Mouse (Mus musculus): ENCODE measurements around the gene Dctn1.

Gene Dctn1

DNA sequence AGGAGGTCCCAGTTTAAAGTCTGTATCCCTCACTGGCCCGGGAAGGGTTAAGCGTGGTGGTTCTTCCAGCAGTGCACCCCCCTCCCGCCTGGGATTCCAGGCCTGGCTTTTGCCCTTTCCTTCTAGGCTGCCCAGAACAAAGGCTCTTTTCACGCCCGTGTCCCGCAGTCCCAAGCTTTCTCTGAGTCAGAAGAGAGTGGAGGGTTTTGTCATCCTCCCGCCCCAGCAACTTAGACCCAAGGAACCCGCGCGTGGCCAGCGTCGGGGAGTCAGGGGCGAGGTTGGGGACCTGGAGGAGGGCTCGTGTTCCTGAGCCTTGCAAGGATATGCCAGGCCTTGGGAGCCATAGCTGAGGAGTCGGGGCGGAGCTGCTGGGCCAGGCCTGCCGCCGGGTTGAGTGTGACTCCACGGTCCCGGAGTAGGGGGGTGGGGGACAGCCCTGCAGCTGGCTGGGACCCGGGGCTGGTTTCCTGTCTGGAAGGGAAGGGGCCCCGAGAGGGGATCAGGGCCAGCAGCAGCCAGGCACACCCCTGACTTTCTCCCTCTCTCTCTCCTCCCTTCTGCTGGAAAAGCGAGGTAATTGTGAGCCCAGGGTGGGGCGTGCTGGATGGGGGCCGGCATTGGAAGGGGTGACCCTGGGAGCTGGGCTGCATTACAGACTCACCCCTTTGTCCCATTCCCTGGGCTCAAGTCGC is 28.7 kb upstream of the Dctn1 start:
- DNase-seq: peak; percentile 68

DNA sequence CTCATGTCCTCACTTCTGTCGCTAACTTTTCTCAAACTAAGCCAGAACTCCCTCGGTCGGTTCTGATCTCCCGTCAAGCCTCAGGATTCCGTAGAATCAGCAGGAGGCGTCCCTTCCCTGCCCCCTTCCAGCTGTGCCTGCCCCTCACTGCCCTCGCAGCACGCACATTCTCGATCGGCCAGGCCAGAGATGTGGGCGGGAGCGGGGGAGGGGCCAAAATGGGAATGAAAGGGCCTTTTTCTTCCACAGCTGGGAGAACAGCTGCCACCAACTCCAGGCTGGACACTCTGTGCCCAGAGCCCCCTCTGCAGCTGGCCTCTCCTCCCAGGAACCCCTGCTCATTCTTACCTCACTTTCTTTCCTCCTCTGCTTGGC is 28.2 kb upstream of the Dctn1 start:
- DNase-seq: peak; percentile 89

DNA sequence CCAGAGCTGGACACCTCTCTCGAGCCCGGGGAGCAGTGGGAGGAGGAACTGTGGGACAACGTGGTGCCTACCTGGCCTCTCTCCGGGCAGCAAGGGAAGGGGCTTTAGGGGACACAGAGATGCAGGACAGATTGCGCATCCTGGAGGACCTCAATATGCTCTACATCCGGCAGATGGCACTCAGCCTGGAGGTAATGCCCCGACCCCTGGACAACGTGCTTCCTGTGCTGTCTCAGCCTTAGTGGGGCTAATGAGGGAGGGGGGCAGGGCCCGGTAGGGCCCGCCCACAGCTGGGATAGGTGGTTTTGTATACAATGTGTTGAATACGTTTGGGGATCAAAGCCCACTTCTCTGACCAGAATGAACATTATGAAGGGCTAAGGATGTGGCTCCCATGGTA is 27.7 kb upstream of the Dctn1 start:
- DNase-seq: no peak

DNA sequence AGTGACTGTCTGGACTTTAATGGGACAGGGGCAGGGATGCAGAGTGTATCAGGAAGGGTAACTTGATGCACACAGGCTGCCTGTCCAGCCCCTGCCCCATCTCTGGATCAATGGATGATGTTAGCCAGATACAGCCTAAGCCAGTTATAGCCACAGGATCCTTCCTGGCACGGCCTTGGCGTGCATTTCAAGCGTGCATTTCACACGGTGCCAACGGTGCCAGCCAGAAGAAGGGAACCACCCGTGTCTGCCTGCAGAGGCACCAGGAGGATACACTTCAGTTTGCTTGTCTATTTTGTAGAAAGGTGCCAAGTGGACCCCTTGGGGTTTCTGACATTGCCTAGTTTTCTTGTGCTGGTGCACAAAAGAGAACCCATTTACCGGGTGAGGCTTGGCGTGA is 25.7 kb upstream of the Dctn1 start:
- DNase-seq: no peak

DNA sequence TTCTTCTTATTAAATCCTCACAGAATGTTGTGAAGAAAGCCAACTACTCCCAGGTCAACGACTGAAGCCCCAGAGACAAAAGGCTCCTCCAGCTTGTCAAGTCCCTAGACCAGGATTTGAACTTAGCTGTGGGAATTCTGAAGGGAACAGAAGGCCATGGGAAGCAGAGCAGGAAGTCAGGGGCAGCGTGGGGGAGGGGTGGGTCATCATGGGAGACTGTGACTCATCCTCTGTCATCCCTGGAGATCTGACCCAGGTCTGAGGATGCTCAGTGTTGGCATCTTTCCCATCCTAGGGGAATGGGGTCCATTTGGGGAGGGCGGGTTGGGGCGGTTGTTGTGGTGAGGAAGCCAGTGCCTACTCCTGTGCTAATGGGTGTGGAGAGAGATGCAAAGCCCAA is 24.1 kb upstream of the Dctn1 start:
- DNase-seq: no peak

DNA sequence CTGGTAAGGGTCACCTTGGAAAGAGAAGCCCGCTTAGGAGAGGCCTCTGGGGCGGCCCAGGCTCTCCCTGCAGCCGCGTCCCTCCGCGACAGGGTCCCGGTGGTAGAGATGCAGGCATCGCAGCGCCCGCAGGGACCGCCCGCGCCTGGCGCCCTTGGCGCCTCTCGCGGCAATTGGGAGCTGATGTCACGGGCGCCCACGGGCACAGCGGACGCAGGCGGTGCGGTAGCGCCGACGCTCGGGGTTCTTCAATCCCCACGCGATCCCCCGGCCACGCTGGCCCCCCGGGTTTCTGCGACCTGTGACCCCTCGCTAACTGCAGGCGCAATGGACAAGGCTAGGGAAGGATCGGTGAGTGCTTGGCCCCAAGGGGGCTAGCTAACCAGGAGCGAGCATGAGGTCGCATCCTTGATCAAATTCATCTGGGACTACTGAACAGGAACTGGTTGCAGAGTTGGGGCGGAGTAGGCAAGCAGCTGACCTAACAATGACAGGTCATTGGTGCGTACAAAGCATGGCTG is 23.4 kb upstream of the Dctn1 start:
- no peak for DNase-seq

DNA sequence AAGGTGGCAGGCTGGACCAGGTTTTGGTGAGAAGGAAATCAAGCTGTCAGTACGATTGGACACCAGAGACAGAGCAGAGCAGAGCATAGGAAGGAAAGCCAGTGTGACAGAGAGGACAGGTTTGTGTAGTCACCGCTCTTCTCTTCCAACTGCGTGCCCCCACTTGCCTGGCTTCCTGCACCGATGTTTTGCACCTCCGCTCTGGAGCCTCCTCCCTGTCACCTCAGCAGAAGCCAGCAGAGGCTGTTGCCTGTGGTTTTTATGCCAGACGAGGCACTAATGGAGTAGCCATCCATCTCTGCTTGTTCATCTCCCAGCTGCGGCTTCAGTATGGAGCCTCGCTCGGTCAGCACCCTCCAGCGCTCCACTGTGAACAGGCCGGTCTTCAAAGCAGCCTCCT is 22.8 kb upstream of the Dctn1 start:
- no peak for DNase-seq

DNA sequence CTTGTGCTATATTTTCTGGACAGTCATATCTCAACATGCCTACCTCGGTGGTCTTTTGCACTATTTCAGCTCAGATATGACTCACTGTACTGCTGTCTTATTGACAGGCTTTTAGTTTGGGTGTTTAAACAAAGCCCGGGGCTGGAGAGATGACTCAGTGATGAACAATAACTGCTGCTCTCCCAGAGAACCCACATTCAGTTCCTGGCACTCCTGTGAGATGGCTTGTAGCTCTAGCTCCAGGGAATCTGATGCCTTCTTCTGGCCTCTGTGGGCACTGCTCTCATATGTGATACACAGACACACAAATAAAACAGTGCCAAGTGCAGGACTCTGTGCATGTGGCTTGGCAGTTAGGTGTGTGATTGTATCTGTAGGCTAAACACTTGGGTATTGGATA is 20.5 kb upstream of the Dctn1 start:
- no peak for DNase-seq

DNA sequence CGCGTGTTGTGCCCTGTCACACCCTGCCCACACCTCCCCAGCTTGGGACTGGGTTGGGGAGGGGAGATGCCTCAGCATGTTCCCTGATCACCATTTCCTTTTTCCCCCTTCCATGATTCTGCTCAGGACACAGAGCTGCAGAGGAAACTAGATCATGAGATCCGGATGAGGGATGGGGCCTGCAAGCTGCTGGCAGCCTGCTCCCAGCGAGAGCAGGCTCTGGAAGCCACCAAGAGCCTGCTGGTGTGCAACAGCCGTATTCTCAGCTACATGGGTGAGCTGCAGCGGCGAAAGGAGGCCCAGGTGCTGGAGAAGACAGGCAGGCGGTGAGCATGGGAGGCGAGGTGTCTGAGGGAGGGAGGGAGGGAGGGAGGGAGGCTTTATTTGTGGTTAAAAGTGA is 19.9 kb upstream of the Dctn1 start:
- no peak for DNase-seq

DNA sequence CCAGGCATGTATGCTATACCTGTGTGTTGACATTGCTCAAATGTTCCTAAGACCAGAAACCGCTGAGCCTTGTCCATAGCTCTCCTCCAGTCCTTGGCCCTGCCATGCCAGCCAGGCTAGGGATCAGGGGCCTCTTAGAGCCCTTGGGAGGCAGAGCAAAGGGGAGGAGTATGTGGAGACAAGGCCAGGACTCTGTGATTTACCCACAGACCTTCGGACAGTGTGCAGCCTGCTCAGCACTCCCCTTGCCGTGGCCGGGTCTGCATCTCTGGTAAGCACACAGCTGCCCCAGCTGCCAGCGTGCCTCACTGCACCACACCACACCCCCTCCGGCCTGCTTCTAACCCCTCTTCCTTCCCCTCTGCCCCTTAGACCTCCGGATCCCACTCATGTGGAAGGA is 18.4 kb upstream of the Dctn1 start:
- no peak for DNase-seq

DNA sequence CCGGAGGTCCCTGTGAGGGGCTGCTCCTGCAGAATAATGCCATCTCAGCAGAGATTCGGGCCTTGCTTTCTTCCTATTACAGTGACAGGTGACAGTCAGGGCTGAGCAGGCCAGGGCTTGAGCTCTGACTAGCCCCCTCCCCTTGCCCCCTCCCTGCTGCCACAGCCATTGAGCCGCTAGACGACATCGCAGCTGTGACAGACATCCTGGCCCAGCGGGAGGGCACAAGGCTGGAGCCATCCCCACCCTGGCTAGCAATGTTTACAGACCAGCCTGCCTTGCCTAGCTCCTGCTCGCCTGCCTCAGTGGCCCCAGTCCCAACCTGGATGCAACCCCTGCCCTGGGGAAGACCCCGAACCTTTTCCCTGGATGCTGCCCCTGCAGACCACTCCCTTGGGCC is 14.0 kb upstream of the Dctn1 start:
- DNase-seq: no peak

DNA sequence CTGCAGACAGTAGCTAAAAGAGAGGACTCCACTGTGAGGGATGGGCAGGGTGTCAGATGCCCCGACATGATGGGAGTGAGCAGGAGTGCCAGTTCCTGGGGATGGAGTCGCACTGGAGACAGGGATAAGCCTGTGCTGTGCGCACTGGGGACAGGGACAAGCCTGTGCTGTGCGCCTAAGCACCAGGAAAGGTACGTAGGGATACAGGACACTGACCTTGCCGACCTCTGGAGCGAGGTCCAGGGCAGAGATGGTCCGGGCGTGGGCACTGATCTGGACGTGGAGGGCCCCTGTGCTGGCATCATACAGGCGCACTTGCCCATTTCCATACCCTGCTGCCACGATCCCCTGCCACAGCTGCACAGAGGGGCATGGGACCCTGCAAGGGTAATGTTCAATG is 12.7 kb upstream of the Dctn1 start:
- DNase-seq: no peak

DNA sequence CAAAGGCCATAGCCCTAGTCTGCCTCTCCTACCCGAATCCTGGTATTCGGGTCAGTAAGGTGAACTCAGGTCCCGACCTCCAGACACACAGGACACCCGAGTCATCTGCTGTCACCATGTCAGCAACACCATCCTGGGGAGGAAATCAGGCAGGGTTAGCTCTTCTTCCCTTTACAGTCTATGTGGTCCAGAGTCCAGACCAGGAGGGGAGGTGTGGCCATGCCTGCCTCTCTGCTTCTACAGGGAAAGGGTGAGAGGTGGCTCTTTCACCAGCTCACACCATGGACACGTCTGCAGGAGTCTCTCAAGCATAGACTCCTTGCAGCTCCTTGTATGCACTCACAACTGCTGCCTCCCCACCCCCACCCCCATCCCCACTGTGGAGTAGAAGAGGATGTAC is 12.2 kb upstream of the Dctn1 start:
- no peak for DNase-seq

DNA sequence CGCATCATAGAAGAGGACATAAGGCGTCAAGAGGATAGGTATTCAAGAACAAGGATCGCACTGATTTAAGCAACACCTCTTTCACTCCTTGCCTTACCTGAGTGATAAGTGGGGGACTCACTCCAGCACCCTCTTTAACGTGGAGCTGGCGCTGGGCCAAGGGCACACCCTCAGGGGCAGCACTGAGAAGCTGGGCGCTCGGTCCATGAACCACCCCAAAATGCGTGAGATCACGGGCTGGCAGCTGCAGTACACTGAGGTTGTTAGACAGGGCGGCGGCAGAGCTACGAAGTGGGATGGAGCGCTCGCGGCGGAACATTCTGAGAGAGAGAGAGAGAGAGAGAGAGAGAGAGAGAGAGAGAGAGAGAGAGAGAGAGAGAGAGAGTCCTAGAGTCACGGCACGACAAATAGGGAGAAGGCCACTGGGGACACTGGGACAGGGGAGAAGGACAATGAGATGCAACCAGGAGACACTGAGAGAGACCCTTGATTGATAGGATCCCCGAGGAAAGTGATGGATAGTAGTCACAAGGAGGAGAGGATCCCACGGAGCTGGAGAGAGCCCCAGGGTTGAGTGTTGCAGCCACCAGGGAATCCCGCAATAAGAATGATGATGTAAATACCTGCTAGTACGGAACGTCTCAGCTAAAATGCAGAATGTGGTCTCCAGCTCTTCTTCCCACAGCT is 10.0 kb upstream of the Dctn1 start:
- DNase-seq: no peak

DNA sequence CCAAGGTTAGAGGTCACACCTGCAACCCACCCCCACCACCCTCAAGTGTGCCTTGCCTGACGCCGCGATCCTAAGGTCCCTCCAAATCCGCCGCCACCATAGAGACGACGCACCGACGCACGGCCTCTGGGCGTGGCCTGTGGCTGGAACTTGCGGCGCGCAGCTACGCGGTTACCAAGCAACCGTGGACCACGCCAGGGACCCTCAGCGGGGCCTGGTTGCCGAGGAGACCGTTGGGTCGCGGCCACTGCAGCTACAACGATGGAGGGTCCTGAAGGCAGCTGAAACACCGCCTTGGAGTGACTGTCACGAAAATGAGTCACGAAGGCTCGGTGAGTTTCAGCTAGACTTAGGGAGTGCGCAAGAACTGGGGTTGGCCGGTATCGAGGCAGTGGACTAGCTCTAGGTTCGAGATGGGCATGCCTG is 9.4 kb upstream of the Dctn1 start, which contains the start of the genes Wdr54 and 1700003E16Rik:
Gene Wdr54, minus strand, starts transcription at position 139 of the 426 bp plus-strand sequence.
Gene 1700003E16Rik, plus strand, starts transcription at position 146 of the 426 bp plus-strand sequence.
- DNase-seq: peak; percentile 41

DNA sequence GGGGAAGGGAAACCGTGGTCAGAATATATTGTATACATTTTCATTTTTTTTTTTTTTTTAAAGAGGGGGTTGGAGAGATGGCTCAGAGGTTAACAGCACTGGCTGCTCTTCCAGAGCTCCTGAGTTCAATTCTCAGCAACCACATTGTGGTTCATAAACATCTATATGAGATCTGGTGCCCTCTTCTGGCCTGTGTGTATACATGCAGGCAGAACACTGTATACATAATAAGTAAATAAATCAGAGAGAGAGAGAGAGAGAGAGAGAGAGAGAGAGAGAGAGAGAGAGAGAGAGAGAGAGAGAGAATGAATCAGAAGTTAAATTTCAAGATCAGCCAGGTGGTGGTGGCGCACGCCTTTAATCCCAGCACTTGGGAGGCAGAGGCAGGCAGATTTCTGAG is 6.3 kb upstream of the Dctn1 start:
- DNase-seq: peak; percentile 58

DNA sequence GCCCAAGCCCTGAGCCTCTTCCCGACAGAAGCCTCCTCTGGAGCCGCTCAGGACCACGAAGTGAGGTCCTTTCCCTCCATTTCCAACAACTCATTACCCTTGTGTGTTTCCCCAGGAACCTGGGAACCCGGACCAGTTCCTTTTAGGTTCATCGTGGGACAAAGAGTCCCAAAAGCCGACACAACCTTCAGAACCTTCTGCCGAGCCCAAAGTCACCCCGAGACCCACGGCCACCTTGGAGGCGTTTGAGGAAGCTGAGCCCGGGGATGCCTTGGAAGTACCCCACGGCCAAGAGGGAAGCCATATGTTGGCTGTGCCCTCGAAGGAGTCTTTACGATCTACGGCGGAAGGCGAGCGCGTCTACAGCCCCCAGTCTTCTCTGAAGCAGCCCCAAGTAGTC is 4.3 kb upstream of the Dctn1 start:
- no peak for DNase-seq

DNA sequence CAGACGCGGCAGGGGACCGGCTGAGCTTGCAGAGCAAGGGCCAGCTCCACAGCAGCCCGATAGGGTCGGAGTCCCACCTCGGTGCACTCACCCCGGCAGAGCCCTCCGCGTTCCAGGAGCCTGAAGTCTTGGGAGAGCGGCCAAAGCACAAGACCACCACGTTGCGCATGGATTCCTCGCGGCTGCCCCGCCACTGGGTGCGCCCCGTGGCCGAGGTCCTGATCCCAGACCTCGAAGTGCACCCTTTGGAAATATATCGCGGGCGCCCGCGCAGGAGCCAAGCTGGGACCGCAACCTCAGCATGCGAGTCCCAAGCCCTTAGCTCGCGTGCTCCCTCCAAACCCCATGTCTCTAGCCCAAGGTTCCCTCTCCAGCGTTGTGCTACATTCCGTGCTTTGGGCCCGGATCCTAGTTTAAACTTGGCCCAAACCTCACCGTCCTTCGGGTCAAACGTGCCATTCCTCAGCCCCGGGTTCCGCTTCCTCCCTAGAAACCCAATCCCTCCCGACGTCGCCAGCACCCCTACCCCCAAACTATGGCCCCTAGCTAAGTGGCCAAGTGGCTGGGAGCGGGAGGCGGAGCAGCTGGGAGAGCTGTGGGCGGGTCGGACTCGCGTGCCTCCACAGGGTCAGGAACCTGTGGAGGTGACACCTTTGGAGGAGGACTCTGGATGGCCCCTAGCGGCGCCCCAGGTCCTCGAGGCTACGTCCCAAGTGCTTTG is 3.6 kb upstream of the Dctn1 start:
- DNase-seq: peak; percentile 55

DNA sequence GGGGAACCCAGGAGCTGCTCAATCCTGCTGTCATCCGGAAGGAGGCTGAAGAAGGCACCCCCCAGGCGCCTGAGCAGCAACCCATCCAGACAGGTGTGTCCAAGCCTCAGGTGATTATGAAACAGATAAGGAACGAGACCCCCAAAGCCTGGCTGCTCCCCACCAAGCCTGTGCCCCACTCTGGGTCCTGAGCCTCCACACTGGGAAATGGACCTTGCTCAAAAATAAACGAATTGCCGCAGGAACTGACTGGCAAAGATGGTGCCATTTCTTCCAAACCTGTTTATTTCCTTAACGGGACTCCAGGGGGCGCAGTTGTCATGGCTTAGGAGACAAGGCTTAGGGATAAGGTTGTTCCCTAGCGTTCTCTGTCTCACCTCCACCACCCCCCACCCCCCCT is 3.0 kb upstream of the Dctn1 start:
- peak; percentile 69 for DNase-seq

DNA sequence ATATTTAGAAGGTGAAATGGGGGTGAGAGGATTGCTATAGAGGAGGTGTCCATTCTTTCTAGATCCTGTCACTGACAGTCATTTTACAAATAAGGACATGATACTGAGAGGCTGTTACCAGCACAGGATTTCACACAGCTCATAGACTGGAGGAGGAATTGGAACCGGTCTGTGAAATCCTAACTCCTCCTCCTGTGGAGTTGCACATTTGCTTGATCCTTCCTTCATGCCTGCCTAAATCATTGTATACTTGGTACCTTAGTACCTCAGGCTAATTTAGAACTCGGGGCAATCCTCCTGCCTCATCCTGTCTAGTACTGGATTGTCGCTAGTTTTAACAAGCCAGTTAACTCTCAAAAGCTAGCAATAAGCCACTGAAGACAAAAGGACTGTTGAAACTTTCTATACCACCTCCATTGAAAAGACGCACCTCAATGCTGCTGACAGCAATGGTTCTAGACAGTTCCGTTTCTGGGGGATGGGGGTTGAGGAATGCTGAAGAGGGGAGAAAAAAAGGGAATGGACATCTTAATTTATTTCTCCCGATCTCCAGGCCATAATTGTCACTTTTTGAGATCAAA is 604 bp upstream of the Dctn1 start:
- DNase-seq: no peak

DNA sequence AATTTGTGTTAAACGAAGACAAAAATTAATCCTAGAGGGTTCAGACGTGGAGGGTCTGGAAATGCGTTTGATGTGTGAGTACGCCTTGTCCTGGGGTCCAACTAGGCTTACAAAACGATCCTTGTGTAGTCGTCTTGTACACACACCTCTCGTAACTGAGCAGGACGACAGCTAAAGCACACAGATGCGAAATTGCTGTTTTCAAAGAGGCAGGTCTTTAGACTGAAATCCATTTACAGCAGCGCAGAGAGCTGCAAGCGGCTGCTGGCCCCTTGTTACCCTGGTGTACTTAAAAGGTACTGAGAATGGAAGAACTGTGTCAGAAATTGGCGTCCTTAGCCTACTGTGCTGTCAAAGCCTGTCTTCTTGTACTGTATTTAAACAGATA is 517 bp downstream of the Dctn1 start:
- no peak for DNase-seq

DNA sequence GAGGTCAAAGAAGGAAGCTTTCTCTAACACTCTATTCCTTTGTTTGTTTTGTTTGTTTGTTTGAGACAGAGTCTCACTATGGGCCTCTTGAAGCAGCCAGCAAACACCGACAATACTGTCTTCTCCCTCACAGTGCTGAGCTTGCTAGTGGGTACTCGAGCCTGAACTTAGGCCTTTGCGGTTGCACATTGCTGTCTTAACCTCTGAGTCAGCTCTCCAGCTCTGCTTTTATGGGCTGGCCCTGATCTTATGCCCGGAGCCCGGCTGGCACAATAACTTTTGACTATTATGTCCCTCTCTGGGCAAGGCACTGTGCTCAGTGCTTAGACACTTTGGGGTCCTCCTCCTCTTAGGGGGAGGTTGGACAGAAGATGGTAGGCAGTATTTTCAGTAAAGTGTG is 4.2 kb downstream of the Dctn1 start:
- no peak for DNase-seq

DNA sequence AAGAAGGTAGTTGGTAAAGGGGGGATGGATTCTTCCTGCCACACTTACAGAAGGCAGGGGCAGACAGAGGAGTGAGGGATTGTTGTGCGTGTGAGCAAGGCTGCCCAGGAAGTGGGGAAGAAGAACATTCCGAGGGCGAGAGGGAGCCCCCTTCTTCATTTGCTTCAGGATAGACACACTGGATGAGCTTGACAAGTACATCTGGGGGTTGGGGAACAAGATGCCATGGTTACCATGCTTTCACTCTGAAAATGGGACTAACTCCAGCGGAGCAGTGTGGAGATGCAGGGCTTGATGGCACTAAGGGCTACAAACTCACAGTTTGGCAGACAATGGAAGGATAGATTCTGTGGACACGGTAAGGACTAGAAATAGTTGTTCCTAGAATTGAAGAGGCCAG is 5.3 kb downstream of the Dctn1 start:
- no peak for DNase-seq
